Mouse (Mus musculus) kidney, embryonic 14.5 days (tissue): ENCODE results near the gene Cux2. TPM values are rescaled to one million over a fixed set of nuclear protein-coding genes. Genes with fewer than 3 reads are reported as not detected.

ENCODE experiments used
- ATAC-seq: fragments of 200-750 bp; cut with Nextera tagmentation; 2 replicates; pipeline ENCODE4 v1.8.0; 2017; ENCODE audit warnings: moderate number of reproducible peaks, mild to moderate bottlenecking, moderate TSS enrichment, moderate library complexity; ENCODE audit not compliant: low FRiP score, low TSS enrichment
- H3K27ac ChIP-seq: fragments of 300-500 bp; sonication (generic); 2 replicates; pipeline ENCODE4 v1.5.1; 2014; ENCODE audit warnings: low read depth, mild to moderate bottlenecking, low read length, moderate library complexity, mixed read lengths
- H3K27me3 ChIP-seq: fragments of 300-500 bp; sonication (generic); 2 replicates; pipeline ENCODE4 v1.6.1; 2014; ENCODE audit warnings: mild to moderate bottlenecking, low read length; ENCODE audit not compliant: control insufficient read depth, insufficient read depth
- H3K36me3 ChIP-seq: fragments of 300-500 bp; sonication (generic); 2 replicates; pipeline ENCODE4 v1.6.1; 2014; ENCODE audit warnings: low read length, mixed read lengths; ENCODE audit not compliant: control insufficient read depth, insufficient read depth
- H3K4me1 ChIP-seq: fragments of 300-500 bp; sonication (generic); 2 replicates; pipeline ENCODE4 v1.6.1; 2014; ENCODE audit warnings: low read length, mixed read lengths; ENCODE audit not compliant: control insufficient read depth, insufficient read depth
- H3K4me2 ChIP-seq: fragments of 300-500 bp; sonication (generic); replicated peaks from 2 replicates; pipeline ENCODE4 v1.6.1; 2014; ENCODE audit warnings: low read depth, mild to moderate bottlenecking, low read length
- H3K4me3 ChIP-seq: fragments of 300-500 bp; sonication (generic); 2 replicates; pipeline ENCODE4 v1.5.1; 2014; ENCODE audit warnings: mild to moderate bottlenecking, low read length
- H3K9ac ChIP-seq: fragments of 300-500 bp; sonication (generic); 2 replicates; pipeline ENCODE4 v1.6.1; 2014; ENCODE audit warnings: low read depth, mild to moderate bottlenecking, low read length, moderate library complexity
- H3K9me3 ChIP-seq: fragments of 300-500 bp; sonication (generic); 2 replicates; pipeline ENCODE4 v1.6.1; 2016; ENCODE audit warnings: low read length; ENCODE audit not compliant: control insufficient read depth
- WGBS: fragments of 180-500 bp; shearing (Covaris S2); extraction: QIAGEN DNeasy Blood & Tissue Kit; methylation state at CpG from one replicate; pipeline ENCODE4 v1.1.7; 2014; 5-methylcytosine and 5-hydroxymethylcytosine counted together
- polyA plus RNA-seq: library from polyadenylated mRNA; unstranded; fragments of >200 nt; fragmentation: Nextera tagmentation; extraction: Ambion mirVana; gene quantifications from 2 replicates; pipeline ENCODE4 v1.2.1, GENCODE M21; 2014

The Cux2 gene
- polyA plus RNA-seq, 1 experiment from 2014 or later, result 15.1 TPM

DNA sequence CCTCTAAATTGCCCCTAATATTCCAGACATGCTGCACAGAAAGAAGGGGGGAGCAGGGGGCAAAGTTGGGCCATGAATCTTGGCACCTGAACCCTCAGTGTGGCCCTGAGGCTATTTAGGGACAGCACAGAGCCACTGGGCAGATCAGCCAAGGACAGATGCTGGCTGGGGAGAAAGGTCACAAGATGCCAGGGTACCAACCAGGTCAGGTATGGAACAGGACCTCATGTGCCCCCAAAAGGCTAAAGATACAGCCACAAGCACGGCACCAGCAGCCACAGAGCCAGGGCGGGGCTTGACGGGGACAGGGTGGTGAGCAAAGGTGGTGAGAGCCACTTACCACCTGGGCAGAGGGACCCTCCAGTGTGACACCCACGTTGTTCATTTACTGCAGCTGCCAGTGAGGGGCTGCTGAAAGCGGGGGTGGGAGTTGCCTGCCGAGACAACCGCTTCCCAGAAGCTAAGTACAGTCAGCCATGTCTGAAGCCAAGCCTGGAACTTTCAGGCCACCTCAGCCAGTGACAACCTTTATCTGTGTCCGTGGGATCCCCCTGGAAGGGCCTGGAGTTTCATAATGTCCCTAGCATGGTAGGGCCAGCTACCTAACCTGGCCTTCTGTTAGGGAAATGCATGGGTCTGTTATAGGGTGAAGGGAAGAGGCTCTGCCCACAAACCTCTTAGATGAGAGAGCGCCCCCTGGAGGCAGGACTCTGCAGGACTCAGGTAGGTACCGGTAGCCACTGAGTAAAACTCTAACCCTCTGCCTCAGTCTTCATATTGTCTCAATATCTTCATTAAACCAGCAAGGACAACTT, 50.7 kb downstream of the Cux2 start:
- Histone ChIP-seq H3K36me3 (no peaks in the 10 kb centered on the region), H3K4me3 (no peak overlapping the region), H3K27me3 (no peaks in the 10 kb centered on the region), H3K4me2 (no peak overlapping the region), H3K9me3 (no peaks in the 10 kb centered on the region), H3K27ac (no peak overlapping the region), H3K4me1 (0 out of 2 replicates have a peak, but pooled peaks cover 6% of the 10 kb centered on the region), H3K9ac (0 out of 2 replicates have a peak overlapping the region, but pooled peaks have one; percentile 18)
- 60% methylated on average over 10 of the region's 10 CpGs for WGBS
- no peak; the same call in 1 of the 2 replicates for ATAC-seq

DNA sequence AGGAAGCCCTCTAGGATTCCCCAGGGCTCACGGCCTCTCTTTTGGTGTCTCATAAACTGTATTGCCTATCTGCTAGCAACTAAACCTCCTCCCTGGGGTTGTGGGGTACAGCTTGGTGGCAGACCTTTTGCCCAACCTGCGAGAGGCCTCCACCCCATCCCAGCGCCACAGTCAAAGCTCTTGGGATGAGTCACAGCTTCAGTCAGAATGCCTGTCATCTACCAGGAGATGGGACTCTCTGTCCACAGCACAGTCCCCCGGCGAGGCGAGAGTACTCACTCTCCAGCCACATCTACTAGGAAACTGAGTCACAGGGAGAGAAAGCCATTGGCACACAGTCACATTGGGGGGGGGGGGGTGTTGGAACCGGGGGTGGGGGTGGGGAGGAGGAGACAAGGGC, 51.6 kb downstream of the Cux2 start:
- Histone ChIP-seq H3K36me3 (no peaks in the 10 kb centered on the region), H3K9me3 (no peaks in the 10 kb centered on the region), H3K4me2 (no peak overlapping the region), H3K4me3 (no peak overlapping the region), H3K4me1 (0 out of 2 replicates have a peak, but pooled peaks cover 7% of the 10 kb centered on the region), H3K27ac (no peak overlapping the region), H3K9ac (no peak overlapping the region), H3K27me3 (no peaks in the 10 kb centered on the region)
- WGBS, result 90% methylated on average over 6 of the region's 7 CpGs
- no peak for ATAC-seq

DNA sequence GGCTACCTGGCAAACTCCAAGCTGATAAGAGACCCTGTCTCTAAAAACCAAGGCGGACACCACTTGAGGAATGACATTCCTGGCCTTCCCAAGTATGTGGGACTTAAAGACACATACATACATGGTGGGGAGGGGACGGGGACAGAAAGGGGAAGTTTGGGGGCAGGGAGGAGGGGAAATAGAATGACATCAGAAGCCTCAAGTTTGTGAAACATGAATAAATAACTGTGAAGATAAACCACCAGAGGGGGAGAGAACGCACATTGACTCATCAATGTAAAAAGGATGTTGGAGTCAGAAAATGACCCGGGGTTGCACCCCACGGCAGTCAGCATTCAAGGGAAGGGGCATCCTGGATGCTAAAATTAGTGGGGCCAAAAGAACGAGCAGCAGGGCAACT, 53.2 kb downstream of the Cux2 start:
- no peak overlapping the region for H3K4me2 ChIP-seq
- H3K36me3 ChIP-seq, result no peaks in the 10 kb centered on the region
- no peak for ATAC-seq
- no peak overlapping the region for H3K4me3 ChIP-seq
- no peaks in the 10 kb centered on the region for H3K9me3 ChIP-seq
- no peak overlapping the region for H3K27ac ChIP-seq
- H3K4me1 ChIP-seq, result peaks cover 20% of the 10 kb centered on the region
- 64% methylated on average over 6 of the region's 6 CpGs for WGBS
- H3K9ac ChIP-seq, result no peak overlapping the region
- no peaks in the 10 kb centered on the region for H3K27me3 ChIP-seq

DNA sequence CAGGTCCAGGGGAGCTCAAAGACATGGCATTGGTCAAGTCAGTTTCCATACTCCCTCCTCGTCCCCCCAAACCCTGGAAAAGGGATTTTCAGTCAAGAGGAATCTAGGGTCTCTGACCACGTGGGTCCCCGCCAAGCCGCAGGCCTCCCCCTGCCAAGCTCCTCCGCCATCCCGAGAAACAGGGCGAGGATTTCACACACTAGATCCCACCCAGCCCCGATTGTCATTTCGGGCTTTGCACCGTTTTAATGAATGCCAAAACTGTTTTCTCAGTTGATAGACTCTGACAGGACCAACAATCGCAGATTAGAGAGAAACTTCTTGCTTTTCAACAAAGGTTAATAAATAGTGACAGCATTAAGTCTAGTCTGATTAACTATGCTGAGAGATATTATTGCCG, 55.1 kb downstream of the Cux2 start:
- H3K9ac ChIP-seq, result no peak overlapping the region
- no peak overlapping the region for H3K27ac ChIP-seq
- H3K9me3 ChIP-seq, result no peaks in the 10 kb centered on the region
- WGBS, result 82% methylated on average over 12 of the region's 12 CpGs
- no peak overlapping the region for H3K4me3 ChIP-seq
- no peak for ATAC-seq
- H3K27me3 ChIP-seq, result no peaks in the 10 kb centered on the region
- H3K4me2 ChIP-seq, result no peak overlapping the region
- peaks cover 34% of the 10 kb centered on the region for H3K4me1 ChIP-seq
- no peaks in the 10 kb centered on the region for H3K36me3 ChIP-seq

DNA sequence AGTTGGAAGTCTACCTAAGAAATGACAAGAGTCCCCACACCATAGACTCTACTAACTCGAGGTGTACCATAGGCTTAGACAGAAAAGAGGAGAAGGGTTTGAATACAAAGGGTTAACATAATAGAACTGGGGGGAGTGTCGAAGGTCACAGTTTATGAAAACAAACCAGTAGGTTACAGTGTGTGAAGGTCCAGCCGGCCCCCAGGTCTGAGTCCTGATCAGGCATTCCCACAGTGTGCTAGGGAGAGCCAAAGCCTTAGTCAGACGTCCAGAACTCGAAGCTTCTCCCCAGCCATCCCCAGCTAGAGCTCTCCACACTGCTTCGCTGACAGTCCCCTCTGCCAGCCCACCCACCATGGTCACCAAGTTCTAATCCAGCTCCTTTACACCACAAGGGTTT, 58.0 kb downstream of the Cux2 start:
- Histone ChIP-seq H3K27me3 (no peaks in the 10 kb centered on the region), H3K4me2 (no peak overlapping the region), H3K4me3 (no peak overlapping the region), H3K9me3 (no peaks in the 10 kb centered on the region), H3K9ac (no peak overlapping the region), H3K36me3 (no peaks in the 10 kb centered on the region), H3K4me1 (peaks cover 34% of the 10 kb centered on the region), H3K27ac (no peak overlapping the region)
- 16% methylated on average over 6 of the region's 6 CpGs for WGBS
- ATAC-seq, result no peak

DNA sequence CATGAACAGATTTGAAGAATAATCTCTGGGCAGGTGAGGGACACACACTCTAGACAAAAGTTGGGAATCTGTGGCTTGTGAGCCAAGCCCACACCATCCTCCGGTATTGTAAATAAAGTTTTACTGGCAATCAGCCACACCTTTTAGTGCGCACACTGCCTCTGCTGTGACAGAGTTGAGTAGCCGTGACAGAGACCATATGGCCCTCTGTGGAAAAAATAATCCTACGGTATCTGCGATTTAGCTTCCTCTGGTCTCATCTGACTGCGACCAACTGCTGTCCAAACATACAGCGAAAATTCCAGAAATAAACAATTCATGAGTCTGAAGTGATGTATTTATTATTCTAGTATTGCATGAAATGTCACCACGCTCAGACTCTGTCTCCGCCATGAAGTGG, 64.0 kb downstream of the Cux2 start:
- Histone ChIP-seq H3K4me1 (peaks cover 25% of the 10 kb centered on the region), H3K27me3 (no peaks in the 10 kb centered on the region), H3K4me3 (no peak overlapping the region), H3K9ac (no peak overlapping the region), H3K36me3 (no peaks in the 10 kb centered on the region), H3K9me3 (no peaks in the 10 kb centered on the region), H3K4me2 (no peak overlapping the region), H3K27ac (peak overlapping the region; percentile 26; the same call in 1 of the 2 replicates)
- WGBS, result 47% methylated on average over 9 of the region's 9 CpGs
- no peak for ATAC-seq

DNA sequence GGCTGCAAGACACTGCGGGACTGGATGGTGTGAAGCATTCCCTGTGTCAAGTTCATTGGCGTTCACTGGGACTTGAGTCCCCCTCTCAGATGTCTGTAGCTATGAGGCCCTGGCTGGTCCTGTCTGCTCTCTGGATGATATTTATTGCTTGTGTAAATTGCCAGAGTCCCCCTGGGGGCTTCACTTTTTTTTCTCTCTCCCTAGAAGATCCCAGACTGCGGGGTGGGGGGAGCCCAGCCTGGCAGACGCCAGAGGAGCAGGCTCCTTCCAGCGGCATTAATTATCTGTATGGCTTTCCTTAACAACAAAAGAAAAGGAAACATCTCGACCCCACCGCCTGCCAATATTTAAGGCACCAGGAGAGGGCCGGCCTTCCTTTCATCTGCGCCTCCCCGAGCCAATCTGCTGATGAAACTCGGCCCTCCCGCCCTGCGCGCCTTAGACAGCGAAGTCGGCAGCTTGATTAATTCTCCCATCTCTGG, 68.2 kb downstream of the Cux2 start:
- WGBS, result 6% methylated on average over 16 of the region's 16 CpGs
- Histone ChIP-seq H3K9me3 (no peaks in the 10 kb centered on the region), H3K27ac (peak overlapping the region; percentile 79), H3K36me3 (no peaks in the 10 kb centered on the region), H3K4me2 (peak overlapping the region; percentile 15; the same call in 1 of the 2 replicates), H3K4me1 (peaks cover 14% of the 10 kb centered on the region), H3K4me3 (no peak overlapping the region), H3K27me3 (no peaks in the 10 kb centered on the region), H3K9ac (no peak overlapping the region)
- ATAC-seq, result peak; percentile 79

DNA sequence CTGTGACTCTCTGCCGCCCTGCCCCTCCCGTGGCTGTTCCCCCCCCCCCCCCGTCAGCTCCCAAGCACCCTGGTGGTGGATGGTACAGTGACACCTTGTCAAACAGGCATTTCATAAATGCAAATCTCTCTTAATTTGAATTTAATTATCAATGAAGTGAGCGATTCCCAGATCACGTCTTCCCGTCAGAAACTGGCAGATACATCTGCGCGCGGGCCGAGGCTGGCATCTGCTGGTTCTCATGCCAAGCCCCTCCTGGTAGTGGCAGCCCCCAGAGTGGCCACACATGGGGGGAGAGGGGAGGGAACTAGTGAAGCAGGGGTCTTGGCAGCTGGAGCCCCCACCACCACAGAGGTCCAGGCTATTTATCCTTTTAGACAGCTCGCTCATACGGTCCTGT, 73.6 kb downstream of the Cux2 start:
- Histone ChIP-seq H3K4me2 (no peak overlapping the region), H3K4me1 (peaks cover 9% of the 10 kb centered on the region), H3K9ac (no peak overlapping the region), H3K9me3 (no peaks in the 10 kb centered on the region), H3K27me3 (no peaks in the 10 kb centered on the region), H3K36me3 (no peaks in the 10 kb centered on the region), H3K27ac (no peak overlapping the region), H3K4me3 (no peak overlapping the region)
- WGBS, result 91% methylated on average over 12 of the region's 12 CpGs
- ATAC-seq, result no peak

DNA sequence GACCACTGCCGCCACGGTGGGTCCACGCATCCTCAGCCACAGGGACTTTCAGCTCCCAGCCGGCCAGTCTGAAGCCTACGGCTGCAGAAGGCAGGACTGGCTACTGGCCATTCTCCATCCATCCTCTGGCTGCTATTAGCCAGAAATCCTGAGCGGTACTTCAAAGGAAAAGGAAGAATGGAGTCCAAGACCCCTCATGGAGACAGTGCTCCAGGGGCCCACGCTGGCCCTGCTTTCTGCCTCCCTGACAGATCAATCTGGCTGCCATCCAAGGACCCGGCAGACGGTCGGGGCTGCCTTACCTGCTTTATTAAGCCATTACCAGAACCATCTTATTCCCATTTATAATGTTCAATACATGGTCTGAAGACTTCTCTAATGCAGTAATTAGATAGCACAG, 76.4 kb downstream of the Cux2 start:
- no peak overlapping the region for H3K9ac ChIP-seq
- 55% methylated on average over 10 of the region's 10 CpGs for WGBS

More for the DNA sequence above, 76.4 kb downstream of the Cux2 start:
- ATAC-seq, result no peak
- Histone ChIP-seq H3K27ac (no peak overlapping the region), H3K4me3 (no peak overlapping the region), H3K4me1 (peaks cover 12% of the 10 kb centered on the region), H3K9me3 (no peaks in the 10 kb centered on the region), H3K36me3 (no peaks in the 10 kb centered on the region), H3K27me3 (no peaks in the 10 kb centered on the region), H3K4me2 (no peak overlapping the region)
